Mouse (Mus musculus): Measurements from ENCODE around the gene Spg20.

DNA sequence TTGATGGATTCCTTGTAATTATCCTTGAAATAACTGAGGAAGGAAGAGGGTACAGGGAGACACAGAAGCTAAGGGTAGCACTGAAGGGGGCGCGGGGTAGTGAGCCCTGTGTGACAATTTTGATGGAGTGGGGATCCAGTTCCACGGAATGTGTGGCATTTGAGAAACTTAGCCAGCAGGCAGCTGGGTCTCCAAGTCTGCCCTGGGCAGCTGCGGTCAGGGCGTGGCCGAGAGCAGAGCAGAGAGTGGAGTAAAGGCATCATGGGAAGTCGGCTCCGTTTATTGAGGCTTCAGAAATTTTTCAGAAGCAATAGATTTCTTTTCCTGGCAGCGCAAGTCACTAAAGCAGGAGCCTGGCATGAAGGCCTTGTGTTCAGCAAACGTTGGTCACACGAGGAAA lies 12.9 kb upstream of the Spg20 start:
- no peak for TF ChIP-seq ETS1 (IDR thresholded peaks at IDR 0.05; ENCODE audit: low read depth, low read length)
- TF ChIP-seq MYC (IDR thresholded peaks at IDR 0.05; ENCODE audit: low read depth, low read length): no peak
- no peak for TF ChIP-seq GATA1 (IDR thresholded peaks at IDR 0.05; ENCODE audit: low read depth, low read length)
- no peak for TF ChIP-seq POLR2AphosphoS2 (IDR thresholded peaks at IDR 0.05; ENCODE audit: low read length)
- TF ChIP-seq CTCF (IDR thresholded peaks at IDR 0.05 in 2 of 3, conservative IDR thresholded peaks at IDR 0.05 in 1 of 3; ENCODE audit: control insufficient read depth in 1 of 3, insufficient read depth in 1 of 3, low read depth in 2 of 3, low read length in 3 of 3, poor library complexity in 1 of 3, severe bottlenecking in 1 of 3): no peak
- TF ChIP-seq USF1 (IDR thresholded peaks at IDR 0.05; ENCODE audit: low read depth, low read length): no peak
- no peak for TF ChIP-seq EP300 (IDR thresholded peaks at IDR 0.05; ENCODE audit: low read depth in 1 of 2, low read length in 2 of 2)
